Mouse (Mus musculus) left cerebral cortex, adult 6 months (tissue): ENCODE measurements around the gene Selenoi. TPM values are rescaled to one million over a fixed set of nuclear protein-coding genes. Genes with fewer than 3 reads are reported as not detected.

Source experiments
- long read RNA-seq, 2 experiments: library from polyadenylated mRNA; unstranded; transcript quantifications; one replicate each; pipeline ENCODE4 v2.0.0; 2019 to 2020
- polyA plus RNA-seq: library from polyadenylated mRNA; unstranded; fragments of <200 nt; fragmentation: Nextera tagmentation; gene quantifications from 2 replicates; pipeline ENCODE4 v1.2.3, GENCODE M21; 2021

Gene Selenoi
- polyA plus RNA-seq = 14.2 and 14.3 TPM in 2 replicates
- long read RNA-seq, experiment 1, full-length matches to known transcripts = 28 of 56 reads
- long read RNA-seq, experiment 1, partial matches to known transcripts = 3 of 56 reads
- long read RNA-seq, experiment 1, other reads (novel, unspliced or antisense) = 25 of 56 reads
- long read RNA-seq, experiment 2, full-length matches to known transcripts = 6 of 14 reads
- long read RNA-seq, experiment 2, partial matches to known transcripts = 0 of 14 reads
- long read RNA-seq, experiment 2, other reads (novel, unspliced or antisense) = 8 of 14 reads

DNA sequence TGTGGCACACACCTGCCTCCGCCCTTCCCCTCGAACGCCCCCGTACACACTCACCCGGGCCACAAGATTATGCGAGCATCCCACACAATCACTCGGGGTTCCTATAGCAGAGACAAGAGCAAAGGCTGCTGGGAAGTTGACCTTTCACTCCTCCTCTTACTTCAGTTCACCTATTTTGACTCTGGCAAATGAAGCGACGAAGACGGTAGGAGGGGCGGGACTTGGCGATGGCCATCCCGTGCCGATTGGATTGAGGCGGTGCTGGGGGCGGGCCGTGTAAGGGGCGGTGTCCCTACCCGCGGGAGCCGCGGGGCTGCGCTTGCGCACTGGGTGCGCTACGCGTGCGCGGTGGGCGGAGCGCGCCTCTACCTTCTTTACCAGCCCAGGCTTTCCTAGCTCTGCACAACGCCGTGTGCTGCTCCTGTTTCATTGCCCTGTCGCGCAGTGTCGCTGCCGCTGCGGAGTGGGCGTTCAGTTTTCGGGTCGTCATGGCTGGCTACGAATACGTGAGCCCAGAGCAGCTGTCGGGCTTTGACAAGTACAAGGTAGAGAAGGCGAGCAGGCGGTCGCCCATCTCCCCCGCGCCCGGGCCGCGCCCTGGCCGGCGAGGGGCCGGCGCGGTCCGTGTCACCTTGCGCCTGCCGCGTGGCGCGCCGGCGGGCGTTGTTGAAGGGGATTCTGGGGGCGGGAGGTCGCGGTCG is at the start of gene Selenoi:
Gene Selenoi, plus strand, starts transcription at position 311 of the 701 bp plus-strand sequence.

DNA sequence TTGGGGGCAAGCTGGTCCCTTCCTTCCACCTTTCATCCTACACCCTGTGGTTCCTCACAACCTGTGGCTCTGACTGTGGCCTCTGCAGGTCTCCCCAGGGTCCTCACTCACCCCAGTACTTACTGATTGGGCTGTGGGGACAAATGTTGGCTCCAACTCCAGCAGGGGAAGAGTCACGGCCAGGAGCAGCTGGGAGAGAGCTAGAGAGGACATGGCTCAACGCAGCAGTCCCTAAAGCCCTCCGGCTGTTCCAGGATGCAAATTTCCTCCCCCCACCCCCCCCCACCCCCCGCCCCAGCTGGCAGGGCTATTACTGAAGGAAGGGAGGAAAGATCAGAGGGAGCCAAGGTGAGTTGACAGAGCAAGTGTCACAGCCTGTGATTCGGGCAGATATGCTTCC is 26.9 kb upstream of the Selenoi start, which contains the start of gene Adgrf3:
Gene Adgrf3, minus strand, starts transcription at position 230 of the 400 bp plus-strand sequence.

DNA sequence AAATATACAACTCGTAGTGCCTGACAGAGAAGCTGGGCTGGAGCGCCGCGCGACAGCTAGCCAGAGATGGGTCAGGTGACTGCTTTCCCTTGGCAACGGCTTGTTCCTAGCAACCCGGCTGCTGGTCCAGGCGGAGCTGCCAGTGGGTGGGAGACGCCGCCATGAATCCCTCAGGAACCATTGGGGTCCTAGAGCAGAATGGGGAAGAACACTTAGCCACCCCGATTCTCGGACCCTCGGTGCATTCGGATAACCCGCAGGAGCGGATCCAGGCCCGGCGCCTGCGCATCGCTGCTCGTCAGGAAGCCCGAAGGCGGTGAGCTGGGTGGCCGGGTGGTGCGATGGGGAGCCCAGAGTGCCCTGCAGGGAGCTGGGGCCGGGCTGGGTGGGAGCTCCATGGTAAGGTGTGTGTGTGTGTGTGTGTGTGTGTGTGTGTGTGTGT is 48.9 kb downstream of the Selenoi start, which contains the start of gene Drc1:
Gene Drc1, plus strand, starts transcription at position 98 of the 442 bp plus-strand sequence.

Other genes starting within 250 kb of the Selenoi start
- gene Il6, start 219.5 kb upstream of the Selenoi start, polyA plus RNA-seq = 0.11 TPM in 1 of 2 replicates, not detected in the other
- 3.7 and 4.1 TPM in 2 replicates for gene Tyms, start 159.0 kb upstream of the Selenoi start, polyA plus RNA-seq
- 0.99 and 5.0 TPM in 2 replicates for gene Garem2, start 127.4 kb upstream of the Selenoi start, polyA plus RNA-seq
- 0.93 and 6.4 TPM in 2 replicates for gene 3110082J24Rik, start 126.5 kb upstream of the Selenoi start, polyA plus RNA-seq
- gene Hadha, start 77.4 kb upstream of the Selenoi start, polyA plus RNA-seq = 36.1 and 43.7 TPM in 2 replicates
- gene Hadhb, start 77.3 kb upstream of the Selenoi start, polyA plus RNA-seq = 112 and 115 TPM in 2 replicates
- not detected in 2 replicates for gene Adgrf3, start 26.9 kb upstream of the Selenoi start, polyA plus RNA-seq
- 9.9 and 13.2 TPM in 2 replicates for gene Drc1, start 48.8 kb downstream of the Selenoi start, polyA plus RNA-seq
- 2.1 and 2.3 TPM in 2 replicates for gene Otof, start 229.4 kb downstream of the Selenoi start, polyA plus RNA-seq
- 1.8 and 2.3 TPM in 2 replicates for gene 1700001C02Rik, start 233.5 kb downstream of the Selenoi start, polyA plus RNA-seq